Mouse (Mus musculus): ENCODE measurements around the gene Il17f. TPM values are rescaled to one million over a fixed set of nuclear protein-coding genes. Genes with fewer than 3 reads are reported as not detected.

The Il17f gene
- polyA plus RNA-seq, 1 experiment from 2014 or later = not detected

Other genes with a start within 250 kb of the Il17f start
- gene Pkhd1, start 172.6 kb downstream of the Il17f start, polyA plus RNA-seq (2015; fragmentation: Nextera tagmentation; extraction: Ambion mirVana) = 0.03 TPM in 1 of 2 replicates, not detected in the other
- gene Il17a, start 59.7 kb downstream of the Il17f start, polyA plus RNA-seq (2015; fragmentation: Nextera tagmentation; extraction: Ambion mirVana) = not detected in 2 replicates
- gene Mcm3, start 29.7 kb upstream of the Il17f start, polyA plus RNA-seq (2015; fragmentation: Nextera tagmentation; extraction: Ambion mirVana) = 51.8 and 59.7 TPM in 2 replicates
- 22.5 and 23.1 TPM in 2 replicates for gene Paqr8, start 100.0 kb upstream of the Il17f start, polyA plus RNA-seq (2015; fragmentation: Nextera tagmentation; extraction: Ambion mirVana)
- 1.3 and 2.0 TPM in 2 replicates for gene Efhc1, start 161.0 kb upstream of the Il17f start, polyA plus RNA-seq (2015; fragmentation: Nextera tagmentation; extraction: Ambion mirVana)